Mouse (Mus musculus) kidney, adult 2 months (tissue): Measurements from ENCODE around the gene Drosha.

Source experiments
- CTCF ChIP-seq: fragments of 200-500 bp; conservative IDR thresholded peaks from 2 replicates; pipeline ENCODE4 v1.5.1; 2011; ENCODE audit warnings: low read depth, mild to moderate bottlenecking, control low read depth, low read length, moderate library complexity, mixed read lengths; ENCODE audit not compliant: insufficient read depth, insufficient read length
- POLR2A ChIP-seq: fragments of 200-500 bp; IDR thresholded peaks from one replicate; pipeline ENCODE4 v1.6.1; 2011; ENCODE audit warnings: low read depth, low read length, control low read depth

DNA sequence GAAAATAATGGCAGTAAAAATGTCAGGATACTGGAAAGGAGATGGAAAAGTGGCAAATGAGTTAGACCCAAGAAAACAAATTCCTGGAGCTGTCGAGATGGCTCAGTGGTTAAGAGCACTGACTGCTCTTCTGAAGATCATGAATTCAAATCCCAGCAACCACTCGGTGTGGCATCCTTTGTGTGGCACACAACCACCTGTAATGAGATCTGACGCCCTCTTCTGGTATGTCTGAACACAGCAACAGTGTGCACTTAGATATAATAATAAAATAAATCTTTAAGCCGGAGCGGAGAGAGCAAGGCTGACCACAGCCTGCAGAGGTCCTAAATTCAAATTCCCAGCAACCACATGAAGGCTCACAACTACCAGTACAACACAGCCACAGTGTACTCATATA lies 36.1 kb upstream of the Drosha start:
- TF ChIP-seq CTCF (no peak), POLR2A (no peak)
